Mouse (Mus musculus): Measurements from ENCODE around the gene Ube2d1. TPM values are rescaled to one million over a fixed set of nuclear protein-coding genes. Genes with fewer than 3 reads are reported as not detected.

Gene Ube2d1
- total and polyA plus RNA-seq, 3 experiments: 40.5 to 48.7 (median 46.8) TPM

- H3K79me2 ChIP-seq (replicated peaks; ENCODE audit: control insufficient read depth, insufficient read depth, low read length): no peaks in the 10 kb centered on the region; the same call in 1 of the 2 replicates
- DNase-seq: no peak
- no peak overlapping the region for H3K9ac ChIP-seq (ENCODE audit: low read depth, low read length)
- TF ChIP-seq CTCF (IDR thresholded peaks at IDR 0.05) (no peak), EP300 (IDR thresholded peaks at IDR 0.05; ENCODE audit: insufficient read depth, low read depth, low read length) (no peak)
- intact Hi-C loops (cut with DNase I): no loop called here
- no peak overlapping the region for H3K4me3 ChIP-seq
- WGBS: 63% methylated on average over 11 of the region's 11 CpGs
- H3K36me3 ChIP-seq (ENCODE audit: control insufficient read depth, insufficient read depth, low read length): peaks cover under 1% of the 10 kb centered on the region; the same call in 1 of the 2 replicates
- no peaks in the 10 kb centered on the region for H3K27me3 ChIP-seq (ENCODE audit: control insufficient read depth, insufficient read depth, low read length)
- H3K27ac ChIP-seq: no peak overlapping the region
- H3K4me1 ChIP-seq (ENCODE audit: control insufficient read depth, insufficient read depth, low read length): peaks cover 3% of the 10 kb centered on the region; the same call in 1 of the 2 replicates
These were observed 17.6 kb downstream of the Ube2d1 start for GRCm38 (mm10) chr10:71267511-71267910.

DNA sequence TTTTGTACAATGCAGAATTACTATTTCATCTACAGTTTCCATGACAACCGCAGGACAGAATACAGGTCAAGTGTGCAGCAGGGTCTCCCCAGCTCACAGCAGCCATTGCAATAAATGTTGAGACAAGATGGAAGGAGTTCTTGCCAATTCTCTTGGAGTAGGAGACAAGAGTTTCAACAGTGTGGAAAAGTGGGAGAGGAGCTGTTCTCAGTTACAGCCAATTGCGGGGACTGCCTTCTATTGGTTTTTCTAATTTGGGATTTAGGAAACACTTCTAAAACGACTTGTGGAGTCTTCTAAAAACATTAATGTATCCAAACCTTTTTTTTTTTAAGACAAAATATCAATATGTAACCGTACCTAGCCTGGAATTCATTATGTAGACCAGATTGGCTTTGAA lies 20.0 kb downstream of the Ube2d1 start:
- WGBS: 91% methylated on average over 4 of the region's 4 CpGs
- Histone ChIP-seq H3K4me1 (ENCODE audit: control insufficient read depth, insufficient read depth, low read length) (peaks cover 3% of the 10 kb centered on the region; the same call in 1 of the 2 replicates), H3K27ac (no peak overlapping the region), H3K79me2 (replicated peaks; ENCODE audit: control insufficient read depth, insufficient read depth, low read length) (no peaks in the 10 kb centered on the region; the same call in 1 of the 2 replicates), H3K9ac (ENCODE audit: low read depth, low read length) (no peak overlapping the region), H3K4me3 (no peak overlapping the region), H3K27me3 (ENCODE audit: control insufficient read depth, insufficient read depth, low read length) (no peaks in the 10 kb centered on the region), H3K36me3 (ENCODE audit: control insufficient read depth, insufficient read depth, low read length) (no peaks in the 10 kb centered on the region)
- TF ChIP-seq POLR2A (IDR thresholded peaks at IDR 0.05; ENCODE audit: insufficient read depth, low read depth, low read length) (no peak), EP300 (IDR thresholded peaks at IDR 0.05; ENCODE audit: insufficient read depth, low read depth, low read length) (no peak), CTCF (IDR thresholded peaks at IDR 0.05) (no peak)
- intact Hi-C loops (cut with DNase I): no loop called here
- DNase-seq: no peak

DNA sequence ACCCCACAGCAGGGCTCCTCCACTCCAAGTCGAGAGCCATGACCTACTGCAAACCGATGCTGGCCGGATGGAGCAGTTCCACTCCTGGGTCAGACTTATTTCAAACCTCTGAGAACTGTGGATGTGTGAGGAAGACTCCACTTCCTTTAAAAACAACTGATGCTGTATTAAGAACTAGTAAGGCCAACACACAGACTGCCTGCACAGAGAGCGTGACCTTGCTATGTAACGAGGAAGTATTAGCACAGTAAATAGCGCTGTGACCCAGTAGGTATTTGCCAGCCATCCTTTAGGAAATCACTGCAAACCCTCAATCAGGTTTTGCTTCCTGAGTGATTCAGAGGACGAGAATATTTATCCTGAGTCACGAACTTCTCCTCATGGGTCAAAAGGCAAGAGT lies 23.4 kb downstream of the Ube2d1 start:
- peaks cover 1% of the 10 kb centered on the region; the same call in 1 of the 2 replicates for H3K4me1 ChIP-seq (ENCODE audit: control insufficient read depth, insufficient read depth, low read length)
- H3K27me3 ChIP-seq (ENCODE audit: control insufficient read depth, insufficient read depth, low read length): no peaks in the 10 kb centered on the region
- TF ChIP-seq CTCF (IDR thresholded peaks at IDR 0.05) (no peak), POLR2A (IDR thresholded peaks at IDR 0.05; ENCODE audit: insufficient read depth, low read depth, low read length) (no peak), EP300 (IDR thresholded peaks at IDR 0.05; ENCODE audit: insufficient read depth, low read depth, low read length) (no peak)
- H3K27ac ChIP-seq: no peak overlapping the region
- no peak for DNase-seq
- H3K36me3 ChIP-seq (ENCODE audit: control insufficient read depth, insufficient read depth, low read length): no peaks in the 10 kb centered on the region
- intact Hi-C loops (cut with DNase I): no loop called here
- 52% methylated on average over 8 of the region's 8 CpGs for WGBS
- no peak overlapping the region for H3K4me3 ChIP-seq
- no peak overlapping the region for H3K9ac ChIP-seq (ENCODE audit: low read depth, low read length)
- H3K79me2 ChIP-seq (replicated peaks; ENCODE audit: control insufficient read depth, insufficient read depth, low read length): no peaks in the 10 kb centered on the region; the same call in 1 of the 2 replicates

DNA sequence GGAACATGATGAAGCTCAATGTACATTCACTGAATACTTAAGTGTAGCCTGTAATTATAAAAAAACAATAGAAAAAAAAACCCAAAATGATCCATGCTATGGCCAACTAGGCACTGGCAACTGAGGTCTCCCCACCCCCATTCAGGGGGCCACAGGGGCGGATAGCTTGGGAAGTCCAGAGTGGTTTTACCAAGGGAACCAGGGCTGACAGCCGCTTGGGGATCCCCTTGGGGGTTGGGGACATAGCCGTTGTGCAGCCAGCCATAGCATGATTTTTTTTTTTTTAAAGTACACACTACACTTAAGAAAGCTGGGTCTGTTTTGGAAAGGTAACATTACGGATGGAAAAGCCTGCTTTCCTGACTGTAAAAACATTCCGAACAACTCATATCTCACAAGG lies 26.1 kb downstream of the Ube2d1 start:
- no peaks in the 10 kb centered on the region for H3K27me3 ChIP-seq (ENCODE audit: control insufficient read depth, insufficient read depth, low read length)
- no peak overlapping the region for H3K27ac ChIP-seq
- no peaks in the 10 kb centered on the region; the same call in 1 of the 2 replicates for H3K79me2 ChIP-seq (replicated peaks; ENCODE audit: control insufficient read depth, insufficient read depth, low read length)
- H3K4me1 ChIP-seq (ENCODE audit: control insufficient read depth, insufficient read depth, low read length): no peaks in the 10 kb centered on the region
- TF ChIP-seq CTCF (IDR thresholded peaks at IDR 0.05): no peak
- no peak for TF ChIP-seq POLR2A (IDR thresholded peaks at IDR 0.05; ENCODE audit: insufficient read depth, low read depth, low read length)
- TF ChIP-seq EP300 (IDR thresholded peaks at IDR 0.05; ENCODE audit: insufficient read depth, low read depth, low read length): no peak
- H3K36me3 ChIP-seq (ENCODE audit: control insufficient read depth, insufficient read depth, low read length): no peaks in the 10 kb centered on the region; the same call in 1 of the 2 replicates
- intact Hi-C loops (cut with DNase I): no loop called here
- 83% methylated on average over 5 of the region's 5 CpGs for WGBS
- no peak overlapping the region for H3K9ac ChIP-seq (ENCODE audit: low read depth, low read length)
- DNase-seq: no peak
- no peak overlapping the region for H3K4me3 ChIP-seq

DNA sequence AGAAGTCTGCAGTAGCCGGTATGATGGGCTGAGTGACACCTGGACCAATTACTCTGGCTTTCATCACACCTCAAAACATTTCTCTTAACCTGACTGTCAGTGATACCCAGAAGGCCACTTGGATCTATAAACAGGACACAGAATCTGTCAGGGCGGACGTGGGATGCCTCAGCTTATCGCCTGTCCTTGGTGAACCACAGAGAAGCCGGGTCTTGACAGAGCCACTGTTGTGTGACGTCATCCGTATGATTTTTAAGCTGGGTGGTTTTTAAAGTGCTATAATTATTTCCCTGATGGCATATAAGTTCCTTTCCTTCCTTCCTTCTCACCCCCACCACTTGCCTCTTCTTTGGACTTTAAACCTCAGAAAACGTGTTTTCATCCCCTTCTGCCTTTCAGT lies 26.5 kb downstream of the Ube2d1 start:
- TF ChIP-seq CTCF (IDR thresholded peaks at IDR 0.05) (no peak), EP300 (IDR thresholded peaks at IDR 0.05; ENCODE audit: insufficient read depth, low read depth, low read length) (no peak), POLR2A (IDR thresholded peaks at IDR 0.05; ENCODE audit: insufficient read depth, low read depth, low read length) (no peak)
- no peaks in the 10 kb centered on the region for H3K27me3 ChIP-seq (ENCODE audit: control insufficient read depth, insufficient read depth, low read length)
- intact Hi-C loops (cut with DNase I): no loop called here
- no peak overlapping the region for H3K4me3 ChIP-seq
- no peaks in the 10 kb centered on the region; the same call in 1 of the 2 replicates for H3K36me3 ChIP-seq (ENCODE audit: control insufficient read depth, insufficient read depth, low read length)
- H3K27ac ChIP-seq: no peak overlapping the region
- H3K9ac ChIP-seq (ENCODE audit: low read depth, low read length): no peak overlapping the region
- 84% methylated on average over 8 of the region's 8 CpGs for WGBS
- DNase-seq: no peak
- no peaks in the 10 kb centered on the region; the same call in 1 of the 2 replicates for H3K79me2 ChIP-seq (replicated peaks; ENCODE audit: control insufficient read depth, insufficient read depth, low read length)
- no peaks in the 10 kb centered on the region for H3K4me1 ChIP-seq (ENCODE audit: control insufficient read depth, insufficient read depth, low read length)

DNA sequence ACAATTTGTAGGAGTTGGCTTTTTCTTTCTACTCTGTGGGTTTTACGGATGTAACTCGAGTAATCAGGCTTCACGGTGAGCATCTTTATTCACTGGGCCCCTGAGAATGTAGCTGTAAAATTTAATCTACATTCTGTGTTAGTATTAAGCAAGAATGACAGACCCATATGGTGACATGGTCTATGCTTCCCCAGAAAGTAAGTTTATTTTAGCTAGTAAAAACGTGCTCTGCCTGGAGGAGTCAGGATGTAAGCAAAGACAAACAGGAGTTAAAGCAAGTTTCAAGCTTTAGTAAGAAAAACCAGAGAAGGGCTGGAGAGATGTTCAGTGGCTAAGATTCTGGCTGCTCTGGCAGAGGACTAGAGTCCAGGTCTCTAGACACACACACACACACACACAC lies 31.9 kb downstream of the Ube2d1 start:
- 79% methylated on average over 4 of the region's 4 CpGs for WGBS
- intact Hi-C loops (cut with DNase I): no loop called here

More for the DNA sequence above, 31.9 kb downstream of the Ube2d1 start:
- Histone ChIP-seq H3K79me2 (replicated peaks; ENCODE audit: control insufficient read depth, insufficient read depth, low read length) (no peaks in the 10 kb centered on the region), H3K4me3 (no peak overlapping the region), H3K4me1 (ENCODE audit: control insufficient read depth, insufficient read depth, low read length) (no peaks in the 10 kb centered on the region; the same call in 1 of the 2 replicates), H3K27ac (no peak overlapping the region), H3K36me3 (ENCODE audit: control insufficient read depth, insufficient read depth, low read length) (no peaks in the 10 kb centered on the region; the same call in 1 of the 2 replicates), H3K27me3 (ENCODE audit: control insufficient read depth, insufficient read depth, low read length) (no peaks in the 10 kb centered on the region), H3K9ac (ENCODE audit: low read depth, low read length) (no peak overlapping the region)
- TF ChIP-seq EP300 (IDR thresholded peaks at IDR 0.05; ENCODE audit: insufficient read depth, low read depth, low read length) (no peak), CTCF (IDR thresholded peaks at IDR 0.05) (no peak), POLR2A (IDR thresholded peaks at IDR 0.05; ENCODE audit: insufficient read depth, low read depth, low read length) (no peak)
- DNase-seq: no peak
